Mouse (Mus musculus): Measurements from ENCODE around the gene Klf14. TPM values are rescaled to one million over a fixed set of nuclear protein-coding genes. Genes with fewer than 3 reads are reported as not detected.

Gene Klf14
- not detected for polyA plus RNA-seq (2014; fragmentation: Illumina TruSeq; extraction: RNeasy Lipid Tissue Mini Kit (QIAGEN cat#74804))

GRCm38 (mm10) chr6:30958736-30959540 lies at the start of gene Klf14:
TSS of gene Klf14 (minus strand) at chr6:30959078.

DNA sequence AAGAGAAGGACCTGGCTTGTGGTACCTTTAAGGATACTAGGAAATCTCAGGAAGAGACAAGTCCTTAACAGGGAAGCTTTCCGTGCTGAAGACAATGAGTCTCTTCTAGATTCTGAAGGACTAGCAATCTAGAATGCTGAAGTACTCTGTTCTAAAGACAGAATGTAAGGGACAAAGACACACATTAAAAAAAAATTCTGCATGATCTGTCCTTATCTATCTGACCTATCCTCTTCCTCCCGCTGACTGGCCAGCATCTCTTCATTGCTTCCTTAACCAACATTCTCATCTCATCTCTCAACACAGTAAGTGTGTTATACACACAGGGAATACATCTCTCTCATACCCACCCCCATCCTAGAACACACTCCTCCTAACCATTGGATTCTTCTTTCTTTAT lies 43.4 kb downstream of the Klf14 start, which contains the start of gene Tsga13:
Gene Tsga13 (minus strand): TSS at position 101 of the 400 bp plus-strand sequence.

Other genes with a start within 250 kb of the Klf14 start
- gene Mest, start 235.5 kb downstream of the Klf14 start, polyA plus RNA-seq (2014; fragmentation: Illumina TruSeq; extraction: RNeasy Lipid Tissue Mini Kit (QIAGEN cat#74804)), result 38.5 TPM
- 63.3 TPM for gene Copg2, start 62.3 kb downstream of the Klf14 start, polyA plus RNA-seq (2014; fragmentation: Illumina TruSeq; extraction: RNeasy Lipid Tissue Mini Kit (QIAGEN cat#74804))
- not detected for gene Tsga13, start 43.5 kb downstream of the Klf14 start, polyA plus RNA-seq (2014; fragmentation: Illumina TruSeq; extraction: RNeasy Lipid Tissue Mini Kit (QIAGEN cat#74804))